Mouse (Mus musculus) embryo, embryonic 10.5 days (tissue): ENCODE measurements around the gene Slc47a1.
A peak's percentile ranks its signal among the peaks of the same experiment; 100 is the strongest.

Experiments
- DNase-seq: peaks from one replicate; pipeline ENCODE4 v3.0.0-alpha.2; 2015; ENCODE audit warnings: low spot score

Gene Slc47a1

GRCm38 (mm10) chr11:61368668-61369067, 9.5 kb downstream of the Slc47a1 start:
- DNase-seq = no peak

GRCm38 (mm10) chr11:61366517-61367273, 11.4 kb downstream of the Slc47a1 start:
- DNase-seq = no peak

- DNase-seq = no peak
These were observed 12.2 kb downstream of the Slc47a1 start for GRCm38 (mm10) chr11:61365938-61366337.

- DNase-seq = no peak
These were observed 14.0 kb downstream of the Slc47a1 start for GRCm38 (mm10) chr11:61364096-61364495.

- no peak for DNase-seq
These were observed 16.5 kb downstream of the Slc47a1 start for GRCm38 (mm10) chr11:61361515-61362190.

- DNase-seq = no peak
These were observed 21.5 kb downstream of the Slc47a1 start for GRCm38 (mm10) chr11:61356600-61356999.

- DNase-seq = no peak
These were observed 22.0 kb downstream of the Slc47a1 start for GRCm38 (mm10) chr11:61356111-61356510.

GRCm38 (mm10) chr11:61355351-61355750, 22.8 kb downstream of the Slc47a1 start:
- no peak for DNase-seq

GRCm38 (mm10) chr11:61354346-61354745, 23.8 kb downstream of the Slc47a1 start:
- DNase-seq = no peak

GRCm38 (mm10) chr11:61353038-61353437, 25.1 kb downstream of the Slc47a1 start:
- no peak for DNase-seq

GRCm38 (mm10) chr11:61352138-61352651, 25.9 kb downstream of the Slc47a1 start:
- peak; percentile 28 for DNase-seq

- DNase-seq = peak; percentile 74
These were observed 28.8 kb downstream of the Slc47a1 start for GRCm38 (mm10) chr11:61349337-61349736.

- DNase-seq = peak; percentile 27
These were observed 32.0 kb downstream of the Slc47a1 start for GRCm38 (mm10) chr11:61346133-61346532.

- peak; percentile 78 for DNase-seq
These were observed 35.4 kb downstream of the Slc47a1 start, which contains the start of gene Slc47a2 for GRCm38 (mm10) chr11:61342505-61343420. Slc47a2 (minus strand) TSS chr11:61342860.

GRCm38 (mm10) chr11:61341971-61342370, 36.2 kb downstream of the Slc47a1 start:
- DNase-seq = peak; percentile 18

- no peak for DNase-seq
These were observed 36.9 kb downstream of the Slc47a1 start for GRCm38 (mm10) chr11:61341233-61341632.

GRCm38 (mm10) chr11:61340374-61340773, 37.8 kb downstream of the Slc47a1 start:
- no peak for DNase-seq

- no peak for DNase-seq
These were observed 40.6 kb downstream of the Slc47a1 start for GRCm38 (mm10) chr11:61337586-61337985.

GRCm38 (mm10) chr11:61320904-61321687, 57.0 kb downstream of the Slc47a1 start:
- DNase-seq = no peak

- DNase-seq = no peak
These were observed 58.1 kb downstream of the Slc47a1 start for GRCm38 (mm10) chr11:61319923-61320567.
